Mouse (Mus musculus): ENCODE measurements around the gene Jade1.

Jade1 gene

DNA sequence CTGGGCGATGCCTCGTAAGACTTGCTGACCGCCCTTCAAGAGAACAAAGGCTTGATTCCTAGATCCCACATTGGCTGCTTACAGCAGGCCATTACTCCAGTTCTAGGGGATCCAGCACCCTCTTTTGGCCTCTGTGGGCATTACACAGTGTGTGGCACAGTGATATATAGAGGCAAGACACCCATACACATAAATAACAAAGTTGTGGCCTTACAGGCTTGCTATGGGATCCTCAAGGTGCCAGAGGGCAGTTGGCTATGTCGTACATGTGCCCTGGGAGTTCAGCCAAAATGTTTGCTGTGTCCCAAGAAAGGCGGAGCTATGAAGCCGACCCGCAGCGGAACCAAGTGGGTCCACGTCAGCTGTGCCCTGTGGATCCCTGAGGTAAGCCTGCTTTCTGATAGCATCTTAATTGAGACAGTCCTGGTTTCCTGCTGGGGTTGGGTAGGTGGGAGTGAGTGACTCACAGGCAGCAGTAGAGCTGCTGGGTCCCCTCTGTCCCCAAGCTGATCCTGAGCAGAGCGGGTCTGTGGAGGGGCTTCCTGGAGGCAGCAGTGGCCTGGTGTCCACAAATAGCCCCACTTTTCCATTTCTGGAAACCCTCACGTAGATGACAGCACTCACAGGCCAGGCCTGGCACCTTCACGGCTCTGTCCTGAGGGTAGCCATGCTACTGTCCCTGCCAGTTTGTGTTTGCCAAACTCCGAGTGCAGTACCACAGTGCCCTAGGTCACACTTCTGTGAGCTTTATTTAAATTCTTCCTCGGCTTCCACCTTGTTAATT lies 44.5 kb downstream of the Jade1 start:
- DNase-seq (ENCODE audit: low spot score) = peak; percentile 70

DNA sequence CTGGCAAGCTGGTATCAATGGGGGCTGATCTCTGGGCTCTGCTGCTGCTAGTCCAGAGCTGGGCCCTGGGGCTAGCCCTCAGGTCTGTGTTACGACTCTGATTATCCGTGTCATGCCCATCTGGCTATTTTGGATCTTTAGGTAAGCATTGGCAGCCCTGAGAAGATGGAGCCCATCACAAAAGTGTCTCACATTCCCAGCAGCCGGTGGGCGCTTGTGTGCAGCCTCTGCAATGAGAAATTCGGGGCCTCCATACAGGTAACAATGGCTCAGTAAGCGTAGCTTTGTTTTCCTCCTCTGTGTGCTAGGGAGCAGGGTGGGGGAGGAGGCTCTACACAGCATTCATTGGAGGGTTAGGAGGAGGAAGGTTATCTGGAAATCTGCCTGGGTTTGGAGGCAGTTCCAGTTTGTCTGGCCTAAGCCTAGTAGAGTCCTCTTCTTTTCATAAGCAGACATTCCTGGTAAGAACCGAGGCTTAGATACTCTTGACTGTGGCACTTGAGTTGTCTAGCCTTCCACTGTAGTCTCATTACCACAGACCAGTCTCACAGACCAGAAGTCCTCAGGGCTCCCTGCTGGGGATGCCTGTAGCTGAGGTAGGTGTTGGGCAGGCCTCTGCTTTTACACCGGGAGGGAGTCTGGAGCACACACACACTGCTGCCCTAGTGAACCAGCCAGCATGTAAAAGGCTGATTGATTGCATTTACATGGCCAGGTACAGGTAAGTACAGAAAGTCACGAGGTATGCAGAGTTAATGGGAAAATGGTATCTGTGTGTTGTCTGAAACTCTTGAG lies 45.9 kb downstream of the Jade1 start:
- no peak for DNase-seq (ENCODE audit: low spot score)

DNA sequence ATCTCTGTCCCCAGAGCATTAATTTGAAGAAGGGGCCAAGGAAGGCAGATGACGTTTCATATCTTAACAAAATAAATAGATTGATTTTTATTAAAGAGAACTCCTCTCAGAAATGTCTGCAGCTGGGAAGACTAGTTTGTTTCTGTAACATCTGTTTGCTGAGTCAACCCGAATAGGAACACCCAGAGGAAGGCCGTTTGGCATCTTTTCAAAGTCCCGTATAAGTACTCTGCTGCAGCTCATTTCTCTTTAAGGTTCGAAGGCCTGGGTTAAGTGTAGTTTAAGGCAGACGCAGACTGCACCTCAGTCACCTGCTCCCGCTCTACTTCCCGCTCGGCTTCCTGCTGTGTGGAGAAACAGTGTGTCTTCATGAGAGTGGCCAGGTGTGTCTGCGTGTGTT lies 47.4 kb downstream of the Jade1 start:
- DNase-seq (ENCODE audit: low spot score) = no peak

DNA sequence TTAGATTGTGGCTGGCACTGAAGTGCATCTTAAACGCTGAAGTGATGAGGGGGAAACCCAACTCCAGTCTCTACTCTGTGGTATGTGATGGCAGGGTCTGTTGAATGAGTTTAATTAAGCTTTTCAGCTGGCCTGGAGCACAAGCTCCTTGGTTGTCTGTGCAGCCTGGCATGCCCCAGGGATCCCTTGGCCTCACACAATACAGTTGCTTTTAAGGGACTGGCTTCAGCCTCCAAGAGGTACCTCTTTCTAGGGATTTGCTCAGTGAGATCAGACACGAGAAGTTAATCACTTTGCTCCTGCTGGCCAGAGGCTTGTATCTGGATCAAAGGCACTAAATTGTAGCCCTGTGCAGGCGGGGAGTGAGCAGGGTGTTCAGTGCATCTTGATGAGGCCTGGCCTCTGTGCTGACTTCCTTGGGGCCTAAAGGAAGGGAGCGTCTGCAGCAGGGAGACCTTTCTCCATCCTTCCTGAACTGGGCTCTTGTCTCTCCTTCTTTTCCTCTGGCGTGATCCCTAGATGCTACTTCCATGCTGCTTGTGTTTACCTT lies 48.0 kb downstream of the Jade1 start:
- no peak for DNase-seq (ENCODE audit: low spot score)

DNA sequence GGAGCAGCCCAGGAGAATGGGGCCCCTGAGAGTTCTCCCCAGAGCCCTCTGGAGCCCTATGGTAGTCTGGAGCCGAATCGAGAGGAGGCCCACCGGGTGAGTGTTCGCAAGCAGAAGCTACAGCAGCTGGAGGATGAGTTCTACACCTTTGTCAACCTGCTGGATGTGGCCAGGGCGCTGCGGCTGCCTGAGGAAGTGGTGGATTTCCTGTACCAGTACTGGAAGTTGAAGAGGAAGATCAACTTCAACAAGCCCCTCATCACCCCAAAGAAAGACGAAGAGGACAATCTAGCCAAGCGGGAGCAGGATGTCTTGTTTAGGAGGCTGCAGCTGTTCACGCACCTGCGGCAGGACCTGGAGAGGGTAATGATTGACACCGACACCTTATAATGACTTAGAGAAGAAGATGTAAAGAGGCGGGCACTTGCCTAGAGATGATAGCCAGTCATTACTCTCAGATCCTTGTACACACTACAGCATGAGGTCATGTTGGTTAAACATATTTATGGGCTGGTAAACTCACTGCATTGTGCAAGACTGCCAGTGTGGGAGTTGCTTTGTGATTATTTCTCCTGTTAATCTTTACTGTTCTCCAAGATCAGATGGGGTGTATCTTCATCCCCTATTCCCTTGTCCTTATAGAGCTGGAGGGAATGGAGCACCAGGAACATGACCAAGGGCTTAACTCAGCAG lies 49.2 kb downstream of the Jade1 start:
- no peak for DNase-seq (ENCODE audit: low spot score)

DNA sequence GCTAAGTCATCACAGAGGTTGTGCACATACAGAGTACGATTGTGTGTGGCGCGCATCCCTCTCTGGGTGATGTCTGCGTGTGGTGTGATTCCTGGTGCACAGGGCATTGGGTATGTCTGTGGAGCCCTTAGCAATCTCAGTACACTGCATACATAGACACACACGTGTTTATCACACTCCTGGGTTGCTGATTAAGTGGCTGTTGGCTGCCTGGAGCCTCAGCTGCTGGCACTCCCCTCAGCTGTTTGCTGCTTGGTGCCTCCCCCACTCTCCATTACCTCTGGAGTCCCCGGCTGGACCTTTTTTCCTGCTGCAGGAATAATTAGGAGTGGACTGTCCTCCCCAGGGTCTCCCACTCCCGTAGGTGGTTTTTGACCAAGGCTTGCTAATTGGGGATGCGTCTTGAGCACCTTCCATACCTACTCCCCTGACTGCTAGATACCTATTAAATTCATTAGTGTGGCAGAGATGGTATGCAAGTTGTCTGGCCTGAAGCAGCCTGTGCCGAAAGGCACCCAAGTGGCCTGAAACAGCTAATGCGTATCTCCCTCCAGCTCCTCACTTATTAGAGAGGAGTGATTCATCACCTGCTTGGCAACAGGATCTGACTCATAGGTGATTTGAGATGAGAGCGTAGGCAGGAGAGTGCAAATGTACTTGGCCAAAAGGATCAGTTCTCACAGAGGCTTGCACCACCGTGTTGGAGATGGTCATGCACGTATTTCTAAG lies 50.2 kb downstream of the Jade1 start:
- no peak for DNase-seq (ENCODE audit: low spot score)

DNA sequence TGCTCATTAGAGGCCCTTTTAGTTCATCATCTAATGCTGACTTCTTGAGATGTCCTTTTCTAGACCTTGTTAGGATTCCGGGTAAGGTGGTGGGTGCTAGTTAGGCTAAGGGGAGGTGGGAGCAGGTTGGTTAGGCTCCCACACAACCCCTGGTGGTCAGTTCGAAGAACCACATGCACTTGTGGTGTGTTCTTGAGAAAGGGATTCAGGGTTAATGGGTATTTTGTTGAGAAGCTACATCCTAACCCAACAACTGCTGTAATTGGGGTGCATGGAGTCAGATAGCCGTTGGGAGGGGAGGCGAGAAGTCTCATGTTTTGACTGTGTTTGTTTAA lies 50.8 kb downstream of the Jade1 start:
- no peak for DNase-seq (ENCODE audit: low spot score)

DNA sequence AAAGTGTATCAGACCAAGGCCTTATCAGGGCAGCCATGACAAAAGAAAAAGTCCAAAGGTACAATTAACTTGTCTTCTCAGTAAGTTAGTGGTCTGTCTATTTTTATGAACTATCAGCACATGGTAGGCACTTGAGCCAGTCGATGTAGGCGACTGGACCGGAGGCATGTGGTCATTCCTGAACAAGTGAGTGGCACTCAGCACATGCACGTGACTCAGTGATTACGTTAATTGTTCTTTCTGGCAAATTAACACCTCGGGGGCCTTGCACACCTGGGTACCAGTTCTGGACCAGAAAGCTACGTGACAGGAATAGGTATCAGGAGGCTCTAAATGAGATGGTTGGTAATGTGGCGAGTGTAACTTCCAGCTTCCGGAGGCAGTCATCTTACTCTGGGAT lies 51.5 kb downstream of the Jade1 start:
- no peak for DNase-seq (ENCODE audit: low spot score)

DNA sequence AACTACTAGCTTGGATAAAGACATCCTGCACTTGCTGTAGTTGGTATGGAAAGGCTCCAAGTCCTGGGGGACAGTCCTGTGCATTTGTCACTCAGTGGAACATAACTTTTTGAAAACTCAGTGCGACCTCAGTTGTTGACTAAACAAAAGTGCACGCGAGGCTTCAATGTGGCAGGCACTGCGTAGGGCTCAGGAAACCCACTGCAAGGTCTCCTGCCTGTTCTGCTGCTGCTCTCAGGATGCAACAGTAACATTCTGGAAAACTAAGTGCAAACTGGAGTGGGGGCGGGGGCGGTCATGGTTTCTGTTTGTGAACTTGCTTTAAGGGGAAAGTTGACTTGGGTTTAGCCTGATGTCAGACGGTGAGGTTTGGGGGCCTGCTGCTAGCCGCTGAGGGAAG lies 51.9 kb downstream of the Jade1 start:
- DNase-seq (ENCODE audit: low spot score) = no peak

DNA sequence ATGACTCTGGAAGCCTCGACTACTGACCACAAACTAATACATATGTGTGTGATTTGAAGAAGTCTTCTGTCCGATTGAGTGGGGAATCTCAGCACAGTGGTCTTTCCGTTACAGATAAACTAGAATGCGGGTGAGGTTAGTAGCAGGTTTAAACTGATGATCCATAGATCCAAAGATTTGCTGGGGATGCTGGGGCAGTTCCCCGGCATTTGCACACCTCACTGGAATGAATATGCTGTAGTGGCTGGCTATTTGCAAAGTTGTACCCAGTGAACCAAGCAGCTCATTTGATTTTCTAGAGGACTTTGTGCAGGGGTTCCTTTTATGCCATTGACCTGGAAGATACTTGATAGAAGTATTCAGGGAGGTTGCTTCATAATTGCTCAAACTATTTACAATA lies 53.5 kb downstream of the Jade1 start:
- DNase-seq (ENCODE audit: low spot score) = no peak

DNA sequence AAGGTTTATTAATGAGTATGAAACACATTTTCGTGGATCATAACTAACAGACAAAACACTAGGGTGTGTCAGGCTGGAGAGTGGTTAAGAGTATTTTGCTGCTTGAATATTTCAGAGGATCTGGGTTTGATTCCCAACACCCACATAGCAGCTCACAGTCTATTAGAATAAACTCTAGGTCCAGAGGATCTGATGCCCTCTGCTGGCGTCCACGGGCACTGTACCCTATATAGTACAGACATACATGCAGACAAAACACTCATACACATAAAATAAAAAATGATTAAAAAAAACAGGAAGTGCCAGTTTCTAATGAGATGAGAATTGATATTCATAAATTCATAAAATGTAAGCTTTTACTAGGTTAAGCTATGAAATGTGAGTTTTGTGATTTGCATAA lies 56.7 kb downstream of the Jade1 start:
- no peak for DNase-seq (ENCODE audit: low spot score)

DNA sequence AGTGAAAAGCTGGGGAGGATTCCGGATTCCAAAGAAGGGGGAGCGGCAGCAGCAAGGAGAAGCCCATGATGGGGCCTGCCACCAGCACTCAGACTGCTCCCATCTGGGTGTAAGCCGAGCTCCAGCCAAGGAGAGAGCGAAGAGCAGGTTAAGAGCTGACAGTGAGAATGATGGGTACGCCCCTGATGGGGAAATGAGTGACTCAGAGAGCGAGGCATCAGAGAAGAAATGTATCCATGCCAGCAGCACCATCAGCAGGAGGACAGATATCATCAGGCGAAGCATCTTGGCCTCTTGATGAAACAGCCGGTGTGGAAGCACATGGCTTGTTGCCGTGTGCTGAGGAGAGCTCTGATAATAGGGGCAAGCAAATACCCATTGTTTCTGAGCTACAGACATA lies 58.2 kb downstream of the Jade1 start:
- no peak for DNase-seq (ENCODE audit: low spot score)

DNA sequence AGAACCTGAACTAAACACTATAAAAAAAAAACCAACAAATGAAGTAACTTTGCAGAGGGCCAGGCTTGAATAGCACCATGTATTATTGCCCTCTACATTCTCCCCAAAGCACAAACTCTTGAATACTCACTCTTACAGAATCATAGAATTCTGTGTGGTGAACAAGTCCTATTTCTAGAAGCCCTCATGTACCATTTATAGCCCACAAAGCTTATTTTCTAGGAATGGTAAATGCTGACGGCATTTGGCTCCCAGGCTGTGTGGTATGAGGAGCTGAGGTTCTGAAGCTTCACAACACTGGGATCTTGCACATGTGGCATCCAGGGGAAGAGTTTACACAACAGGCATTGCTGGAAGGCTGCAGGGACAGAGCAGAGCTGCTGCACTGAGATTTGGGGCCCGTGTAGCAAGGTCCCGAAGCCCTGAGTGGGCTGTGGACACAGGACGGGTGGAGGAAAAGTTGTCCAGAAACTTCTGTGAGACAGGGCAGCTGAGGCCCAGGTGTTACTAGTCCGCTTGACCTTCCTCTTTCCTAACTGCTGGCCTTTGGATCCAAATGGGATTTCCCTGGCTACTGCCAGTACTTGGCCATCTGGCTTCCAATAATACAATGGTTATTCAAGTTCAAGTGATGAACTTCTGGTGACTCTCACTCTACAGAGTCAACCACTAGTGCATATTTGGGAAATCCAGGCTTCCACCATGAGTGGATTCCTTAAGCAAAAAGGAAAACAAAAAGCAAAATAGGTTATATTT lies 58.9 kb downstream of the Jade1 start:
- no peak for DNase-seq (ENCODE audit: low spot score)

DNA sequence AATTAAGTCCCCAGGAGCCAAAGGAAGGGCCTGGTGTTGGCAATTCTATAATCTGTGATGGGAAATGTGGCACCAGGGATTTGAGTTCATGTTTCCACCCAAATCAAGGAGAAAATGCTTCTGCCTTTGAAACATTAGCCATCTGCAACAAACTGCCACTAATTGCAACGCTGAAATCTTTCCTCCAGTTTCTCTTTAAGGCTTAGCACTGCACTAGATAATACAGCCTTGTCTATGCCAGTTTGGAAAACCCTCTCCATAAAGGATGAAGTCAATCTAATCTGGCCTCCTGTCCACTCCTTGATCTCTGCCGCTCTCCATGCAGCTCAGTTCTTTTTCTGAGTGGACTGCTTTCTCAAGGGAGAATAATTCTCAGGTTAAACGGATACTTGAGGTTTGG lies 62.5 kb downstream of the Jade1 start:
- DNase-seq (ENCODE audit: low spot score) = no peak

DNA sequence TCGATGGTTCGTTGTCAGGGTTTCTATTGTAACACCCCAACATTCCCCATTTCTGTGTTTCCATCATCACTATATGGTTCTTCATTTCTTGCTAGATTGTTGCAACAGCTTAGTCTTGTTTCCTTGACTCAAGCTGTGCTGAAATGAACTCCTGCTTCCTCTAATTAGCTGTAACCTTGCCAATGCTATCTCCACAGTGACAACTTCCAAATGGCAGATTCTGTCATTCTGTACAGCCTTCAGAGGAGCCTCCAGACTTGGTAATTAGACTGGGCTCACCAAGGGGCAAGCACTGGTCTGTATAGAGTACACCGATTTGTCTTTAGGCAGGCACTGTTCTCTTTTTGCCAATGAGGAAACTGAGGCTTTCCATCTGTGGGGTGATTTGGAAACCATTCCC lies 63.0 kb downstream of the Jade1 start:
- DNase-seq (ENCODE audit: low spot score) = no peak

DNA sequence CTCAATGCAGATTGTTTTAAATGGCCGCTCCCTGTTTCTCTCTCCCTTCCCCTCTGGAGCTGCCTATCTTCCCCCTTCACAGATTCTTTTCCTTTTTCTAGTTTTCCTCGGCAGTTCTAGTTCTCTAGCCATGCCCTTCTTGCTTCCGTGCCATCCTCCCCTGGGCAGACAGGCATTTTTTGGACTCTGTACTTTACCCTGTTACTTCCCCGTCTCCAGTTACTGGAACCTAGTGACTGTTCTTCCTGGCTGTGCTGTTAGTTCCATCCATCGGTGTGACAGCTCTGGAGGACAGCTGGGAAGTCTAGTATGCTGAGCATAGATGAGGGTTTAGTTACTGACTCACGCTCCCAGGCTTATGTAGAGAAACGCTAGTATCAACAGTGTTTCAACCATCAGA lies 65.4 kb downstream of the Jade1 start:
- DNase-seq (ENCODE audit: low spot score) = no peak

DNA sequence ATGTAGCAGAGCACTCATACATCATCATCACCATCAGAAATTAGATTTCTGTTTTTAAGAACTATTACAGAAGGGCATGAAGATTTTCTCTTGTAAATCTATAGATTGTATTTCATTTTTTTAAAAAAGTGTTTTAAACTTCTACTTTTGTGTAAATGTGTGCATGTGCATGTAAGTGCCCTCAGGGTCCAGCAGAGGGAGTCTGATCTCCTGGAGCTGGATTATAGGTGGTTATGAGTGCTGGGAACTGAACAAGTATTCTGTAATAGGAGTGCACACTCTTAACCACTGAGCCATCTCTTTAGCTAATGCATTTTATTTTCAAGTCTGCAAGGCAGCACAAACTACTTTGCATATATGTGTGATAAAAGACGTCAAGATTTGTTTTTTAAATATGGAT lies 100.1 kb downstream of the Jade1 start:
- no peak for DNase-seq (ENCODE audit: low spot score)

Data from retina, embryonic 14.5 days (tissue).